Mouse (Mus musculus): ENCODE measurements around the gene Serpina3a. TPM values are rescaled to one million over a fixed set of nuclear protein-coding genes. Genes with fewer than 3 reads are reported as not detected.

The Serpina3a gene
- total and polyA plus RNA-seq, 3 experiments = not detected

- no peaks in the 10 kb centered on the region for H3K4me1 ChIP-seq (ENCODE audit: control insufficient read depth in 1 of 2, insufficient read depth in 2 of 2, low read length in 2 of 2)
- H3K79me2 ChIP-seq (ENCODE audit: control insufficient read depth, insufficient read depth, low read length, poor library complexity) = no peaks in the 10 kb centered on the region
- TF ChIP-seq KAT2A (conservative IDR thresholded peaks at IDR 0.05; ENCODE audit: low read depth, low read length) (no peak), GATA1 (IDR thresholded peaks at IDR 0.05; ENCODE audit: low read depth, low read length) (no peak)
- no peak within 1 kb of the TSS for H3K27ac ChIP-seq (ENCODE audit: control insufficient read depth, low read depth, low read length)
- no peaks in the 10 kb centered on the region for H3K36me3 ChIP-seq (ENCODE audit: control insufficient read depth in 1 of 2, insufficient read depth in 2 of 2, low read length in 2 of 2)
- H3K9me3 ChIP-seq (replicated peaks; ENCODE audit: insufficient read depth, low read length) = no peaks in the 10 kb centered on the region
- H3K27me3 ChIP-seq (ENCODE audit: control insufficient read depth in 1 of 2, insufficient read depth in 2 of 2, low read length in 2 of 2) = no peaks in the 10 kb centered on the region
- no peak within 1 kb of the TSS for H3K4me3 ChIP-seq (ENCODE audit: control insufficient read depth in 1 of 2, insufficient read depth in 1 of 2, low read depth in 2 of 2, low read length in 2 of 2)
- no peak for DNase-seq (ENCODE audit: low read depth, low spot score)
- no peak within 1 kb of the TSS for H3K9ac ChIP-seq (ENCODE audit: control insufficient read depth, low read depth, low read length, poor library complexity, severe bottlenecking)
These were observed 11.8 kb upstream of the Serpina3a start, which contains the start of gene Serpina5 for GRCm38 (mm10) chr12:104100768-104101167. Gene Serpina5, plus strand, starts transcription at chr12:104101113.

DNA sequence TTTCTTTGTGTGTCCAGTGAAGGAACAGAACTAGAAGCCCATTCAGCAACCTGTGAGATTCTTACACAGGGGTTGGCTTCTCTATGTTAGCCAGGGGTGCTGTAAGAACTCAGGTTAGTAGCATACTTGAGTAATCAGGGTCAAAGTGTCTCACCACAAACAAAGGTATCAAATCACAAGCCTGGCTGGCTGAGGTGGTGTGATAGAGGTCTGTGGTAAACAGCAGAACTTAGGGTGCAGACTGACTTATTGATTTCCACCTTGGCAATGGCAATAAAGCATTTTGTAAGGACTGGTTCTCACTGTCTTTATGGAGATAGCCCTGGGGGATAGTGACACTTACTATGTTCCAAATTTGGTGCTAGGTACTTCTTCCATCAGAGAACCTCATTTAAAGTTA, 6.7 kb upstream of the Serpina3a start:
- no peak overlapping the region for H3K4me3 ChIP-seq (ENCODE audit: control insufficient read depth in 1 of 2, insufficient read depth in 1 of 2, low read depth in 2 of 2, low read length in 2 of 2)
- no peaks in the 10 kb centered on the region for H3K4me1 ChIP-seq (ENCODE audit: control insufficient read depth in 1 of 2, insufficient read depth in 2 of 2, low read length in 2 of 2)
- no peak overlapping the region for H3K9ac ChIP-seq (ENCODE audit: control insufficient read depth, low read depth, low read length, poor library complexity, severe bottlenecking)
- H3K9me3 ChIP-seq (replicated peaks; ENCODE audit: insufficient read depth, low read length) = no peaks in the 10 kb centered on the region
- H3K79me2 ChIP-seq (ENCODE audit: control insufficient read depth, insufficient read depth, low read length, poor library complexity) = no peaks in the 10 kb centered on the region
- no peaks in the 10 kb centered on the region for H3K36me3 ChIP-seq (ENCODE audit: control insufficient read depth in 1 of 2, insufficient read depth in 2 of 2, low read length in 2 of 2)
- no peak for TF ChIP-seq POLR2AphosphoS2 (IDR thresholded peaks at IDR 0.05; ENCODE audit: low read length)
- no peak for TF ChIP-seq JUND (IDR thresholded peaks at IDR 0.05; ENCODE audit: low read depth, low read length)
- no peak for TF ChIP-seq UBTF (IDR thresholded peaks at IDR 0.05; ENCODE audit: borderline replicate concordance, insufficient read depth, low read depth, low read length)
- TF ChIP-seq ZC3H11A (IDR thresholded peaks at IDR 0.05; ENCODE audit: low read depth, low read length) = no peak
- TF ChIP-seq POLR2AphosphoS5 (IDR thresholded peaks at IDR 0.05; ENCODE audit: borderline replicate concordance, low read depth, low read length) = no peak
- DNase-seq (ENCODE audit: low read depth, low spot score) = no peak
- H3K27ac ChIP-seq (ENCODE audit: control insufficient read depth, low read depth, low read length) = no peak overlapping the region
- no peaks in the 10 kb centered on the region for H3K27me3 ChIP-seq (ENCODE audit: control insufficient read depth in 1 of 2, insufficient read depth in 2 of 2, low read length in 2 of 2)

- Histone ChIP-seq H3K9me3 (replicated peaks; ENCODE audit: insufficient read depth, low read length) (no peaks in the 10 kb centered on the region), H3K79me2 (ENCODE audit: control insufficient read depth, insufficient read depth, low read length, poor library complexity) (no peaks in the 10 kb centered on the region), H3K27me3 (ENCODE audit: control insufficient read depth in 1 of 2, insufficient read depth in 2 of 2, low read length in 2 of 2) (no peaks in the 10 kb centered on the region), H3K36me3 (ENCODE audit: control insufficient read depth in 1 of 2, insufficient read depth in 2 of 2, low read length in 2 of 2) (no peaks in the 10 kb centered on the region), H3K27ac (ENCODE audit: control insufficient read depth, low read depth, low read length) (no peak overlapping the region), H3K9ac (ENCODE audit: control insufficient read depth, low read depth, low read length, poor library complexity, severe bottlenecking) (no peak overlapping the region), H3K4me1 (ENCODE audit: control insufficient read depth in 1 of 2, insufficient read depth in 2 of 2, low read length in 2 of 2) (no peaks in the 10 kb centered on the region), H3K4me3 (ENCODE audit: control insufficient read depth in 1 of 2, insufficient read depth in 1 of 2, low read depth in 2 of 2, low read length in 2 of 2) (no peak overlapping the region)
- DNase-seq (ENCODE audit: low read depth, low spot score) = no peak
- TF ChIP-seq EP300 (IDR thresholded peaks at IDR 0.05; ENCODE audit: low read depth in 1 of 2, low read length in 2 of 2) (no peak), GATA1 (IDR thresholded peaks at IDR 0.05; ENCODE audit: low read depth, low read length) (no peak), ELF1 (IDR thresholded peaks at IDR 0.05; ENCODE audit: low read depth, low read length) (no peak), MYB (IDR thresholded peaks at IDR 0.05; ENCODE audit: low read depth, low read length) (no peak), SIN3A (IDR thresholded peaks at IDR 0.05; ENCODE audit: low read length) (no peak), MAFK (IDR thresholded peaks at IDR 0.05; ENCODE audit: borderline replicate concordance, low read depth, low read length) (no peak), ZMIZ1 (IDR thresholded peaks at IDR 0.05; ENCODE audit: low read depth, low read length) (no peak), TBP (IDR thresholded peaks at IDR 0.05; ENCODE audit: low read depth, low read length) (no peak), USF1 (IDR thresholded peaks at IDR 0.05; ENCODE audit: low read depth, low read length) (no peak), TCF12 (IDR thresholded peaks at IDR 0.05; ENCODE audit: low read depth, low read length) (no peak), CHD2 (IDR thresholded peaks at IDR 0.05; ENCODE audit: low read length) (no peak), CHD1 (IDR thresholded peaks at IDR 0.05; ENCODE audit: low read depth, low read length) (no peak), GABPA (IDR thresholded peaks at IDR 0.05; ENCODE audit: low read depth, low read length) (no peak)
These were observed 5.6 kb upstream of the Serpina3a start for GRCm38 (mm10) chr12:104106919-104107318.
